Mouse (Mus musculus): ENCODE results near the gene Gga1. TPM values are rescaled to one million over a fixed set of nuclear protein-coding genes. Genes with fewer than 3 reads are reported as not detected.
A peak's percentile ranks its signal among the peaks of the same experiment; 100 is the strongest.

Gga1 gene
- polyA plus RNA-seq, 1 experiment from 2014 or later = 30.9 TPM

DNA sequence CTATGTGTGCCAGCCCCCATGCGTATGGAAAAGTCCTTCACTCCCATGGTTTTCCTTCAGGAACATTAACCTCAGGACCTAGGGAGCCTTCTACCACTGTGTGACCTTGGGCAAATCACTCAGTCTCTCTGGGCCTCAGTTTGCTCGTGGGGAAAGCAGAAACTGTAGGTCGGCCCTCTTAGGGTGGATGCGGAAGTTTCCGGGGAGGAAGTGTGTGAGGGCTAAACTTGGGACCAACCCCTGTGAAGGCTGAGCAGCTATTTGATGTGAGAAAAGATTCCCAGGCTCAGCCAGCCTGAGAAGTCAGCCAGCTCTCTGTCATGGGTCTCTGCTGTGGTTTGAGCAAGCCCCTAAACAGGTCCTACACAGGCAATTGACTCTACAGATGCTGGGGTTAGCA is 14.7 kb upstream of the Gga1 start:
- Histone ChIP-seq H3K27ac (replicated peaks; ENCODE audit: low read depth, low read length) (no peak overlapping the region), H3K9me3 (ENCODE audit: control insufficient read depth, low read length) (no peaks in the 10 kb centered on the region), H3K4me1 (ENCODE audit: control insufficient read depth, insufficient read depth, low read length) (no peaks in the 10 kb centered on the region), H3K36me3 (ENCODE audit: control insufficient read depth, insufficient read depth, low read length) (no peaks in the 10 kb centered on the region), H3K4me2 (ENCODE audit: low read depth, severe bottlenecking) (no peak overlapping the region), H3K9ac (ENCODE audit: low read length) (no peak overlapping the region), H3K27me3 (ENCODE audit: control insufficient read depth, insufficient read depth, low read length) (no peaks in the 10 kb centered on the region), H3K4me3 (ENCODE audit: low read depth, low read length) (no peak overlapping the region)
- WGBS = 85% methylated on average over 5 of the region's 5 CpGs
- ATAC-seq (ENCODE audit: insufficient number of reproducible peaks, low FRiP score, low TSS enrichment, low read depth) (no peak), DNase-seq (ENCODE audit: low spot score) (no peak)

- Histone ChIP-seq H3K9ac (ENCODE audit: low read length) (no peak overlapping the region), H3K4me1 (ENCODE audit: control insufficient read depth, insufficient read depth, low read length) (no peaks in the 10 kb centered on the region), H3K27me3 (ENCODE audit: control insufficient read depth, insufficient read depth, low read length) (no peaks in the 10 kb centered on the region), H3K27ac (replicated peaks; ENCODE audit: low read depth, low read length) (no peak overlapping the region), H3K4me2 (ENCODE audit: low read depth, severe bottlenecking) (no peak overlapping the region), H3K36me3 (ENCODE audit: control insufficient read depth, insufficient read depth, low read length) (no peaks in the 10 kb centered on the region), H3K4me3 (ENCODE audit: low read depth, low read length) (no peak overlapping the region), H3K9me3 (ENCODE audit: control insufficient read depth, low read length) (no peaks in the 10 kb centered on the region)
- WGBS = 79% methylated on average over 2 of the region's 2 CpGs
- no peak for ATAC-seq (ENCODE audit: insufficient number of reproducible peaks, low FRiP score, low TSS enrichment, low read depth)
- DNase-seq (ENCODE audit: low spot score) = no peak
Observed at GRCm38 (mm10) chr15:78863154-78863553, 13.8 kb upstream of the Gga1 start.

GRCm38 (mm10) chr15:78863852-78864253 is 13.1 kb upstream of the Gga1 start:
- ATAC-seq (ENCODE audit: insufficient number of reproducible peaks, low FRiP score, low TSS enrichment, low read depth) (no peak), DNase-seq (ENCODE audit: low spot score) (no peak)
- 50% methylated on average over 13 of the region's 13 CpGs for WGBS
- H3K9ac ChIP-seq (ENCODE audit: low read length) = no peak overlapping the region
- no peaks in the 10 kb centered on the region for H3K36me3 ChIP-seq (ENCODE audit: control insufficient read depth, insufficient read depth, low read length)
- no peaks in the 10 kb centered on the region for H3K27me3 ChIP-seq (ENCODE audit: control insufficient read depth, insufficient read depth, low read length)
- no peak overlapping the region for H3K4me2 ChIP-seq (ENCODE audit: low read depth, severe bottlenecking)
- H3K27ac ChIP-seq (replicated peaks; ENCODE audit: low read depth, low read length) = no peak overlapping the region
- no peaks in the 10 kb centered on the region for H3K9me3 ChIP-seq (ENCODE audit: control insufficient read depth, low read length)
- H3K4me1 ChIP-seq (ENCODE audit: control insufficient read depth, insufficient read depth, low read length) = peaks cover 4% of the 10 kb centered on the region; the same call in 1 of the 2 replicates
- no peak overlapping the region for H3K4me3 ChIP-seq (ENCODE audit: low read depth, low read length)

GRCm38 (mm10) chr15:78868398-78868797 is 8.6 kb upstream of the Gga1 start:
- peaks cover 6% of the 10 kb centered on the region; the same call in 1 of the 2 replicates for H3K4me1 ChIP-seq (ENCODE audit: control insufficient read depth, insufficient read depth, low read length)
- H3K27ac ChIP-seq (replicated peaks; ENCODE audit: low read depth, low read length) = peak overlapping the region; percentile 85
- H3K9me3 ChIP-seq (ENCODE audit: control insufficient read depth, low read length) = no peaks in the 10 kb centered on the region
- ATAC-seq (ENCODE audit: insufficient number of reproducible peaks, low FRiP score, low TSS enrichment, low read depth) (peak; percentile 58; the same call in 1 of the 2 replicates), DNase-seq (ENCODE audit: low spot score) (peak; percentile 82)
- no peaks in the 10 kb centered on the region for H3K36me3 ChIP-seq (ENCODE audit: control insufficient read depth, insufficient read depth, low read length)
- H3K27me3 ChIP-seq (ENCODE audit: control insufficient read depth, insufficient read depth, low read length) = no peaks in the 10 kb centered on the region
- peak overlapping the region; percentile 16; the same call in 1 of the 2 replicates for H3K4me2 ChIP-seq (ENCODE audit: low read depth, severe bottlenecking)
- H3K4me3 ChIP-seq (ENCODE audit: low read depth, low read length) = no peak overlapping the region
- WGBS = 14% methylated on average over 9 of the region's 9 CpGs
- no peak overlapping the region; the same call in 1 of the 2 replicates for H3K9ac ChIP-seq (ENCODE audit: low read length)

DNA sequence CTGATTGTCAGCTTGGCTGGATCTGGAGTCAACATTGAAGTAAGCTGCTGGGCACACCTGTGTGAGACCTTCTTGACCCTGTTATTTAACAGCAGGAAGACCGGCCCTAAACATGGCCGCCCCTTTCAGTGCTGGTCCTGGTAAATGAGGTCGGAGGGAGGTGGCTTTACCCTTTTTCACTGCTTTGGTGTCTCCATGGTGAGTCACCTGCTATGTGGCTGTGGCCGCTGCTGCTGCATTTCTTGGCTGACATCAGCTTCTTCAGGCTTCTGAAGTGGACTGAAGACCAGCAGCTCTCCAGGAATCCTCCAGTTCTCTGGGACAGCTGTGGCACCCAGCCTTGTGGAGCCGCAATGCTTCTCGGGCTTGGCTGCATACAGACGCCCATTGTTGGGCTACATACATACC is 8.2 kb upstream of the Gga1 start:
- no peak overlapping the region; the same call in 1 of the 2 replicates for H3K9ac ChIP-seq (ENCODE audit: low read length)
- no peak overlapping the region for H3K4me3 ChIP-seq (ENCODE audit: low read depth, low read length)
- H3K4me2 ChIP-seq (ENCODE audit: low read depth, severe bottlenecking) = peak overlapping the region; percentile 16; the same call in 1 of the 2 replicates
- H3K9me3 ChIP-seq (ENCODE audit: control insufficient read depth, low read length) = no peaks in the 10 kb centered on the region
- H3K36me3 ChIP-seq (ENCODE audit: control insufficient read depth, insufficient read depth, low read length) = no peaks in the 10 kb centered on the region
- ATAC-seq (ENCODE audit: insufficient number of reproducible peaks, low FRiP score, low TSS enrichment, low read depth) = peak; percentile 32; the same call in 1 of the 2 replicates
- no peaks in the 10 kb centered on the region for H3K27me3 ChIP-seq (ENCODE audit: control insufficient read depth, insufficient read depth, low read length)
- H3K4me1 ChIP-seq (ENCODE audit: control insufficient read depth, insufficient read depth, low read length) = peaks cover 6% of the 10 kb centered on the region; the same call in 1 of the 2 replicates
- DNase-seq (ENCODE audit: low spot score) = peak; percentile 45
- 61% methylated on average over 7 of the region's 7 CpGs for WGBS
- peak overlapping the region; percentile 85 for H3K27ac ChIP-seq (replicated peaks; ENCODE audit: low read depth, low read length)

- Histone ChIP-seq H3K27ac (replicated peaks; ENCODE audit: low read depth, low read length) (no peak overlapping the region), H3K9ac (ENCODE audit: low read length) (no peak overlapping the region), H3K27me3 (ENCODE audit: control insufficient read depth, insufficient read depth, low read length) (no peaks in the 10 kb centered on the region), H3K9me3 (ENCODE audit: control insufficient read depth, low read length) (no peaks in the 10 kb centered on the region), H3K4me3 (ENCODE audit: low read depth, low read length) (no peak overlapping the region), H3K36me3 (ENCODE audit: control insufficient read depth, insufficient read depth, low read length) (no peaks in the 10 kb centered on the region), H3K4me1 (ENCODE audit: control insufficient read depth, insufficient read depth, low read length) (peaks cover 6% of the 10 kb centered on the region; the same call in 1 of the 2 replicates), H3K4me2 (ENCODE audit: low read depth, severe bottlenecking) (no peak overlapping the region)
- ATAC-seq (ENCODE audit: insufficient number of reproducible peaks, low FRiP score, low TSS enrichment, low read depth) (no peak), DNase-seq (ENCODE audit: low spot score) (peak; percentile 66)
- WGBS = 23% methylated on average over 6 of the region's 6 CpGs
Observed at GRCm38 (mm10) chr15:78869775-78870174, 7.2 kb upstream of the Gga1 start.

DNA sequence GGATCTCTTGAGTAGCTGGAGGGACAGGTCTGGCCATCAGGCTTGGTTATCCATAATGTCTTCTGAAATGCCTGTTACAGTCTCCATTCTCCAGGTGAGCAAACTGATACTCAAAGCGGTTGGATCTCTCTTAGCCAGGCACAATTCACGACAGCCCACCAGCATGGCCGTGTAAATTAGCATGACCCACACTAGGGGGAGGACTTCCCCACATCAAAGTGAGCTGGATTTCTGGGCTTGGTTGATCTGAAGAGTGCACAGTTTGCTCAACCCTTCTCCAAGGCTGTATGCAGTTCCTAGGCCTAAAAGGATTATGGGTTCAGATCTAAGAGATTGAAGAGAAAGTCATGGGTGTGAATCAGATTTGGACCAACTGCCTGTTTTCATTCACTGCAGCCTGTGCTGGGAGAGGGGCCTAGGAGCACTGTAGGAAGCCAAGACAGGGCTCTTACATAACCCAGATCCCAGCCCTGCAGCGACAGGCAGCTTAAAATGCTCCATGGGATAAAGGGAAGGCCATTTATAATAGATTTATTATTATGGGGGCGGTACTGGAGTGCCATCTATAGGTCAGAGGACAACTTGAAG is 4.9 kb upstream of the Gga1 start:
- ATAC-seq (ENCODE audit: insufficient number of reproducible peaks, low FRiP score, low TSS enrichment, low read depth) = no peak
- Histone ChIP-seq H3K27me3 (ENCODE audit: control insufficient read depth, insufficient read depth, low read length) (no peaks in the 10 kb centered on the region), H3K27ac (replicated peaks; ENCODE audit: low read depth, low read length) (no peak overlapping the region), H3K4me3 (ENCODE audit: low read depth, low read length) (no peak overlapping the region), H3K9me3 (ENCODE audit: control insufficient read depth, low read length) (no peaks in the 10 kb centered on the region), H3K4me2 (ENCODE audit: low read depth, severe bottlenecking) (no peak overlapping the region), H3K36me3 (ENCODE audit: control insufficient read depth, insufficient read depth, low read length) (no peaks in the 10 kb centered on the region), H3K4me1 (ENCODE audit: control insufficient read depth, insufficient read depth, low read length) (peaks cover 8% of the 10 kb centered on the region; the same call in 1 of the 2 replicates), H3K9ac (ENCODE audit: low read length) (no peak overlapping the region)
- 56% methylated on average over 5 of the region's 5 CpGs for WGBS
- DNase-seq (ENCODE audit: low spot score) = no peak

GRCm38 (mm10) chr15:78873803-78874435 is 3.1 kb upstream of the Gga1 start:
- no peaks in the 10 kb centered on the region for H3K27me3 ChIP-seq (ENCODE audit: control insufficient read depth, insufficient read depth, low read length)
- H3K4me2 ChIP-seq (ENCODE audit: low read depth, severe bottlenecking) = no peak overlapping the region
- ATAC-seq (ENCODE audit: insufficient number of reproducible peaks, low FRiP score, low TSS enrichment, low read depth) (no peak), DNase-seq (ENCODE audit: low spot score) (no peak)
- H3K4me3 ChIP-seq (ENCODE audit: low read depth, low read length) = no peak overlapping the region
- peaks cover 9% of the 10 kb centered on the region for H3K4me1 ChIP-seq (ENCODE audit: control insufficient read depth, insufficient read depth, low read length)
- no peak overlapping the region for H3K9ac ChIP-seq (ENCODE audit: low read length)
- 52% methylated on average over 13 of the region's 13 CpGs for WGBS
- H3K27ac ChIP-seq (replicated peaks; ENCODE audit: low read depth, low read length) = no peak overlapping the region
- H3K9me3 ChIP-seq (ENCODE audit: control insufficient read depth, low read length) = no peaks in the 10 kb centered on the region
- no peaks in the 10 kb centered on the region for H3K36me3 ChIP-seq (ENCODE audit: control insufficient read depth, insufficient read depth, low read length)
